Mouse (Mus musculus) cerebellum, adult (tissue): ENCODE data around the gene Fcer1g.

ENCODE experiments used
- ATAC-seq: cut with Nextera tagmentation; 2 replicates; pipeline ENCODE4 v1.9.2; 2017; ENCODE audit warnings: mild to moderate bottlenecking, moderate library complexity, mixed read lengths; ENCODE audit not compliant: insufficient number of reproducible peaks, low FRiP score, low TSS enrichment

The Fcer1g gene

DNA sequence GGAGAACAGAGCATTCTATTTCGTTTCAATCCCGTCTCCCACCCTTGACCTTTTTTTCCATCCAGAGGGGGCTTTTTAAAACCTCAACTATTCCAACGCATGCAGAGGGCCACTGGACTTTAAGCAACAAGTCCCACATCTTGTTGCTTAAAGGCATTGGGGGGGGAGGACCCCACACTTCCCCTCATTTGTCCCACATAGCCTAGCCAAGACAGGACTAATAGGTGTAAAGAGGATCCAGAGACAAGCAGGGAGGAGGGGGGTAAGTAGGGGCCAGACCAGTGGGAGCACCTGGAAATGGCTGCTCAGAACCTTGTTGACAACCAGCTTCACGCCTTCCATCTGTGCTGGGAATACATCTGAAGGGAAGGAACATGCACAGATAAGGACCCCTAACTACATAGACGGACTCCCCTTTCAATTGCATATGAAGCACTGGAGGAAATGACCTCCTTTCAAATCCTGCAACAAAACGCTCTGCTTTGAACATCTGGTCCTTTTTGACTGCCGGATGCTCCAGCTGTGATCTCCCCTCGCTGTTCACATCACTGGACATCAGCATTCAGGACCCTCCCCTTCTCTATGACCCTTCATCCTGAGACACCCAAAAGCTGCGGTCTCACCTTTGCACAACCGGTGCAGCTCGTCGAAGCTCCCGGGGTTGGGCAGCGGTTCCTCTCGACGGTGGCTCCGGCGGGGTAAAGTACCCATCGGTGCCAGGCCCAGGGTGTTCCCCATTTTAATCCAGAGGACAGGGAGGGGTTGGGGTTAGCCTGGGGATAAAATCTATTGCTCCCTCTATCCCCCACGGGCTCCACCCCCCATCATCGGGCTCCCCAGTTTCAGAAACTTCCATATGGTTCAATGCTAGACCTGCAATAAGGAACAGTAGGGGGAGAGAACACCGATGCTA lies 12.6 kb downstream of the Fcer1g start:
- peak; percentile 1; the same call in 1 of the 2 replicates for ATAC-seq

GRCm38 (mm10) chr1:171220871-171221270 lies 13.3 kb downstream of the Fcer1g start:
- ATAC-seq: 0 out of 2 replicates have a peak, but pooled peaks have one; percentile 16

- ATAC-seq: no peak
Observed at GRCm38 (mm10) chr1:171216241-171216955, 17.8 kb downstream of the Fcer1g start.

DNA sequence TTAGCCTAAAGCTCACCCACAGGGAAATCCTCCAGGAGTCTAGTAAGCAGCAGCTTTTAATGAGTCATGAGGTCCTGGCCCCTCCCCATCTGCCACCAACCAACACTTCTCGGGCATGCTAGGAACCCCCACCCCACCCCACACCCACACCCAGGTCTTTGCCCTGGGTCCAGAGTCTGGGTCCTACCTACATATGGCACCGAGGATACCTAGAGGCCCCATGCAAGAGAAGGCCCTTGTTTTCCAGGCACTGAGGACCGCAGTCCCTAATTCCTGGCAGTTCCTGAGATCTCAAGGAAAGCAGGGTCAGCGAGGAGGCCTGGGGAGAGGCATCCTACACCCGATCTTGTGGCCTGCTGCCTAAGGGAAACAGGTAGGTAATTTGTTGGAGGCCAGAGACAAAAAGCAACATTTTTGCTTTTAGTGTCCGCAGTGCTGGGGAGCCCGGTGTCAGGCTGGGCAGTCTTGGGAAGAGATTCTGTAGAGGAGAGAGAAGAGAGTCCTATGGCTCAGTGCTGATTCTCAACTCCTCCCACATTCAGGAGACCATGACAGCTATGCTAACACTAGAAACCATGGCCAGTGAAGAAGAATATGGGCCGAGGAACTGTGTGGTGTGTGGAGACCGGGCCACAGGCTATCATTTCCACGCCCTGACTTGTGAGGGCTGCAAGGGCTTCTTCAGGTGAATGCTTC lies 20.2 kb downstream of the Fcer1g start, which contains the start of gene Nr1i3:
TSS of gene Nr1i3 (plus strand) at position 170 of the 696 bp plus-strand sequence.
- ATAC-seq: no peak

- no peak for ATAC-seq
Observed at GRCm38 (mm10) chr1:171212854-171213253, 21.3 kb downstream of the Fcer1g start.

DNA sequence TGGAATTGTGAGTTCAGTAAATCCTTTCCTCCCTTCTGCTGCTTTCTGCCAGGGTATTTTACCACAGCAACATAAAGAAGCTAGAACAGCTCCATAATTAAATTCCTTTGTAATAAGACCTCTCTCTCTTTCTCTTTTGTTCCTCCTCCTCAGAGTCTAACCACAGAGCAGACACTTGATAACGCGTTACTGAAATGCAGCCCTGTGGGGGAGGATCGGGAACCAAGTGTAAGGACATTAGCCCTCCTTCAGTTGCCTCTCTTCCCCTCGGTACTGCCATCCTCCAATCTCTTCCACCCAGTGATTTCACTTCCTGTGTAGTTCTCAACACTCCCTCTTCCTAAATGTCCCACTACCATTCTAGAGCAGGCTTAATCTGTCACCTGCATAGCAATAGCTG lies 24.8 kb downstream of the Fcer1g start:
- no peak for ATAC-seq

- no peak for ATAC-seq
Observed at GRCm38 (mm10) chr1:171205704-171206493, 28.3 kb downstream of the Fcer1g start.

GRCm38 (mm10) chr1:171204249-171204644 lies 29.9 kb downstream of the Fcer1g start:
- no peak for ATAC-seq

DNA sequence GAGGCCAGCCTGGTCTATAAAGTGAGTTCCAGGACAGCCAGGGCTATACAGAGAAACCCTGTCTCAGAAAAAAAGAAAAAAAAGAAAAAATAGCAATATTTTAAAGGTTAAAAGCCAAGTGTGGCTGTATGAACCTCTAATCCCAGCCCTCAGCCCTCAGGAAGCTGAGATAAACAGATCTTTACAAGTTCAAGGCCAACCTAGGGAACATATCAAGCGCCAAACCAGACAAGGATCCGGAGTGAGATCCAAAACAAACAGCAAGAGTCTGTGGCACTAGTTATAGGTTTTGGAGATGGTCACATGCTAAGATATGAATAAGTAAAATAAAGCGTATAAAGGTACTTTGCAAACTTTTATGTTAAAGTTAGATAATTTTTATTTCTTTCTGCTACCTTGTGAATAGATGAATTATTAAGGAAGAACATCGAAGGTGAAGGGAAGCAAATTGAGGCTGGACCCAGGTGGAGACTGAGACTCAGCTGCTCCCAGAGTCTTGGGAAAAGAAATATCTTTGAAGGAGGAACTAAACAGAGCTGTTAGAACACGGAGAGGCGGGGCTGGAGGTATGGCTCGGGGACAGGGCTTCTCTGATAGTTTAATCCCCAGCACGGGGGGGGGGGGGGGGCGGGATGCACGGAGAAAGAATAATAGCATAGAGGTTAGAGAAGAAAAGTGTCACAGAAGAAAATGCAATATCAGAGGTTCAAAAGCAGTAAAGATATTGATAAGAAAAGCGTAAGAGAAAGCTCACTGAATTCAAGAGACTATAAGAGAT lies 30.5 kb downstream of the Fcer1g start:
- ATAC-seq: no peak

- no peak for ATAC-seq
Observed at GRCm38 (mm10) chr1:171200769-171201168, 33.4 kb downstream of the Fcer1g start.

GRCm38 (mm10) chr1:171199532-171199931 lies 34.6 kb downstream of the Fcer1g start:
- ATAC-seq: no peak

- ATAC-seq: peak; percentile 88
Observed at GRCm38 (mm10) chr1:171195887-171196397, 38.2 kb downstream of the Fcer1g start, which contains the start of gene Pcp4l1. Pcp4l1 (minus strand) TSS chr1:171196268.

DNA sequence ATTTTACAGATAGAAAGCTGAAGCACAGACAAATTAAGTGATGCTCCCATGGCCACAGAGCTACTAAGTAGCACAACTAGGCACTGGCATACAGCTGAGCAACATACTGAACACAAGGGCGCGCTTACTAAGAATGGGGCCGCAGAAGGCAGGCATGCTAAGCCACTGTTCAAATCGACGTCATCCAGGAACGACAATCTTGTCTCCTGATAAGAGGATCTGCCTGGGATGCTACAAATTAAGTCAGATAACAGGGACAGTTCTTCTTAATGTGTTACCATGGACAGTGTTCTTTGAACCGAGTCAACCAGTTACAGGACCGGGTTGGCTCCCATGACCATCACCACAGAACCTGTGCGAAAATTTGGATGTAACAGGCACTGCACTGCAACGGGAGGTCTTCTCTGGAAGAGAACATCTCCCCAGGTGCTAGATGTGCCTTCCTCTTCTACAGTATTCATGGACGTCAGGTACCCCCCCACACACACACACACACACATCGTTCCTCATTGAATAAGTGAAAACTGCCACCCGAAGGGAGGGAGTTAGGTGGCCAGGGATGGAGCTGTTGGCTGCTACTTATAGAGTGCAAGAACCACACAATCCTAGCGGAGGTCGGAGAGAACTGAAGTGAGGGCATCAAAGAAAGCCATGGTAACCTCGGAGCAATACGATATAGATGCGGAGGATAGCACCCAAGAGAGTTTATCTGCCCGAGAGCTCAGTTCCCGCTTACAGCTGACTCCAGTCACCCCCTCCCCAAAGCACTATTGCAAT lies 38.9 kb downstream of the Fcer1g start:
- ATAC-seq: no peak

DNA sequence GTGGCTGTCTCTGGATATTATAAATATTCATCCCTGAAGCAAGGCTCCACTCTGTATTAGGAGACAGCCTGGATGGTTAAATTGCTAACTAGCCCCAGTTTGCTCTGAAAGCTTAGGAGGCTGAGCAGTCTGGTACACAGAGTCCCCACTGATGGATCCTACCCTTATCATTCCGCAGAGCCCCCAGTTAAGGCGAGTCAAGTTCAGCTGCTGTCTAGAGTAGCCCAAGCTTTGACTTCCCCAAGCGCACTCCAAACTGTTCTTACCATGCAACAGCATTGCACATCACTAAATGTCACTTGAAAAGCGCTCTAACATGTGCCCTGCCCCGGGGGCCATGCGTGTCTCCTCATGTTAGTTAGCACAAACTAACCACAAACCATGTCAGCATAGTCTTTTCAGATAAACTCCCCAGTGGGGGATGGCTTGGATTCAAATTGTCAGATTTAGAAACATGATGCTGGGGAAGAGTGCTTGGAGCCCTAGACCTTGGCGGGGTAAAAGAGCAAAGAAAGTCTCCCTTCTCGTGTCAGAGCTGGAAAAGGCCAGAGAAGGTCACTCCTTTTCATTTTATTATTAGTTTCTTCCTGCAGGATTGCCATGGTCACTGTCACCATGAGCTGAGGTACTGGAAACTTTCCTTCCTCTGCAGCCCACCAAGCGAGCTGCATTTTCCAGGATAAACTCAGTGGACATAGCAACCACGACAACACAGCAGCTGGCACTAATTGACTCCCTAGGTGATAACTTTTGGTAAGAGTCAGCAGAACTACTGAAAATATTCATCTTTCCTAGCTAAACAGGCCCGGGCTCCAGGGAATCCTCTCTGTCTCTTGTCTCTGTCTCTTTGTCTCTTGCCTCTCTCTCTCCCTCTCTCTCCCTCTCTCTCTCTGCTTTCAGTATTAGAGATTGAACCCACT lies 40.0 kb downstream of the Fcer1g start:
- no peak for ATAC-seq

DNA sequence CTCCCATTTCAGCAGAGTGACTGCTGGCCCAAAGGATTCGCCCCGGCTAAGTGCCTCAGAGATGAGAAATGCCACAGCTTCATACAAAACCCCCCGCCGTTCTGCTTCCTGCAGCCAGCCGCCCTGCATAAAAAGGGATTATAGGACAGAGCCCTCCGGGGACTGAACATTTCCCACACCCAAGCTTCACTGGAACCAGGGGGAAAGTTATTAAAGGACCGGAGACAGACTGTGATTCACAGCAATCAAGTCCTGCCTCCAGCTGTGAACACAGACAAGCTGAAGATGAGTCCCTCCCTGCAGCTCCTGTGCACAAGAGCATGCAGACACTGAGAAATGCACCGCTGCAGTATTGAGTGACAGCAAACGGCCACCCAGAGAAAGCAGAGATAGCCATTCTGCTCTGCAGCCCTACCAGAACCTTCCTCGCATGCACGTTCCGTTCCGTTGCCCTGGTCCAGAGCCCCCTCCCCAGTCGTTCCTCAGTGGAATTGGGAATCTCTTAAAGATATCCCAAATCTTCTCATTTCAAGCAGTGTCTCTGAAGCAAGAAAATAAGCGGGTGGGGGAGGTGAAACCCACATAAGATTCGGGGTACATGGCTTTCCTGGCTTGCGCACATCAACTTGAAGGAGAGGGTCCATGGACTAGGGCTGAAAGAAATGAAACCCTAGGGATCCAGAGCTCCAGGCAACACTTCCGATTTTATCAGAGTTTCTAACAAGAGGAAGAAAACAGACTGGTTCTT lies 40.9 kb downstream of the Fcer1g start:
- no peak for ATAC-seq

GRCm38 (mm10) chr1:171192283-171192682 lies 41.9 kb downstream of the Fcer1g start:
- ATAC-seq: no peak
